Mouse (Mus musculus) left cerebral cortex, postnatal 10 days (tissue): ENCODE results near the gene Gba2. TPM values are rescaled to one million over a fixed set of nuclear protein-coding genes. Genes with fewer than 3 reads are reported as not detected.
A peak's percentile ranks its signal among the peaks of the same experiment; 100 is the strongest.
"Not testable (repeated sequence)": the region's sequence is repeated elsewhere in the genome, so short reads cannot be mapped to it uniquely, and the experiment has no call there.

Source experiments
- DNase-seq, 2 experiments: peaks; one replicate each; pipeline ENCODE4 v3.0.0; 2021 to 2022; ENCODE audit warnings: low spot score in 2 of 2, mixed read lengths in 1 of 2; ENCODE audit errors: extremely low spot score in 1 of 2
- intact Hi-C: fragments of 180-260 bp; cut with DNase I; formaldehyde crosslinking; loops from one replicate; pipeline ENCODE4 v1.15.1; 2025
- total RNA-seq, 2 experiments: library from RNA; stranded (reverse); gene quantifications; 2 replicates each; pipeline ENCODE4 v1.2.3; 2021

Gba2 gene
- total RNA-seq: 10 to 100 TPM; 64.1 to 67.1 TPM

DNA sequence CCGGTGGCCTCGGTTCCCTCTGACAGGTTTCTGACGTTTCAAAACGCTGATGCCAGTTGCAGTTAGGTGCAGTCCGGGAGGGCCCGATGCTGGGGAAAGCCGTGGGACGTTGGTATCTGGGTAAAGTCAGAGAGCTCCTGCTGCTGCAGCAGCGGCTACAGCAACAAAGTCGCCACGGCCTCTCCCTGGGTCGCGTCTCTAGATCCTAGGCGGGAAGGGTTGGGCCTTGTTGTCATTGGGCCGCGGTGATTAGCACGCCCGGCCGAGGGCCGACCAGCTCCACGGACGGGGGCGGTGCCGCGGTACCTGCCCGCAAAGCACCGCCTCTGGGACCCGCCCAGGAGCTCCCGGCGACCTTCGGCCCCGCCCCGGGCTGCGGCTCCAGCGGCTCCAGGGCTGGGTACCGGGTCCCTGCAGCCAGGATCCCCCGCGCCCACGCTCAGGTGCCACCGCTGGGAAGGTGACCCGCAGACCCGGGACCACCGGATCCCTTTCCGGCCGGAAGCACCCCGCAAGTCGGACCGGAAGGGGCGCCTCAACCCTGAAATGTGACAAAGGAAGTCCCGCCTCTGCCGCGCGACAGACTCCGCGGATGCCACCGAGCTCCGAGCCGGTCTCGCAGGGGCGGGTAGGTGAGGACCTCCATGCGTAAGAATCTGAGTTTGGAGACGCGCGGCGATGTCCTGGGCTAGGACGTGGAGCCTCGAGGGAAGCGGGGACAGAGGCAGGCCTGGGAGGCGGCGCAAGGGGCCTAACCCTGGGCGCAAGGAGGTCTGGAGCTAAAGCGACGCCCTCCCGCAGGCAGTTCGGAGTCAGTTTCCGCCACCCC lies at the start of gene Gba2, which contains the start of gene Rgp1:
Gene Gba2 (minus strand): TSS at position 498 of the 829 bp plus-strand sequence.
Gene Rgp1 (plus strand): TSS at position 340 of the 829 bp plus-strand sequence.
- intact Hi-C loops: no loop called here
- DNase-seq: peak; percentile 71 to 90

DNA sequence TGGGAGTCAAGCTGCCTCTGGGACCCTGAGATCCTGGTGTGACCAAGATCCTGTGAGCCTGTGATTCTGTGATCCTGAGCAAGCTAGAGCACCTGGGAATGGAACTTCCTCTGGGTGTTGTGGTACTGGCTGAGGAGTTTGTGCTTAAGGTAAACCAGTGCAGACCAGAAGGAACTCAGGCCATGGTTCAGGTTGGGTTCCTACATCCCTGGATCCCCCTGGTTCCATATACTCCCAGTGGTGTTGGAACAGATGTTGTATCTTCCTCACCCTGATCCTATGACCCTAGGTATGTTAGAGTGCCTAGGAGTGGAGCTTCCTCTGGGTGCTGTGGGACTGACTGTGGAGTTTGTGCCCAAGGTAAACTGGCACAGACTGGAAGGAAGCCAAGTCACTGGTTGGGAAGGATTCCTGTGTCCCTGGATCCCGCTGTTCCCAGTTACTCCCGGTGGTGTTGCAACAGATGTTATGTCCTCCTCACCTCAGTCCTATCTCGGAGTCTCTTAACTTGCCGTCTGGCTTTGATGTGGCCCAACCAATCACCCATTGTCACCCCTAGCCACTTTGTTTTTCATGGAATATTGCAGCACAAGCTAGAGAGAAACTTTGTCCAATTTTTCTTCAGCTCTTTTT lies 41.6 kb upstream of the Gba2 start:
- intact Hi-C loops: no loop called here
- no peak for DNase-seq

DNA sequence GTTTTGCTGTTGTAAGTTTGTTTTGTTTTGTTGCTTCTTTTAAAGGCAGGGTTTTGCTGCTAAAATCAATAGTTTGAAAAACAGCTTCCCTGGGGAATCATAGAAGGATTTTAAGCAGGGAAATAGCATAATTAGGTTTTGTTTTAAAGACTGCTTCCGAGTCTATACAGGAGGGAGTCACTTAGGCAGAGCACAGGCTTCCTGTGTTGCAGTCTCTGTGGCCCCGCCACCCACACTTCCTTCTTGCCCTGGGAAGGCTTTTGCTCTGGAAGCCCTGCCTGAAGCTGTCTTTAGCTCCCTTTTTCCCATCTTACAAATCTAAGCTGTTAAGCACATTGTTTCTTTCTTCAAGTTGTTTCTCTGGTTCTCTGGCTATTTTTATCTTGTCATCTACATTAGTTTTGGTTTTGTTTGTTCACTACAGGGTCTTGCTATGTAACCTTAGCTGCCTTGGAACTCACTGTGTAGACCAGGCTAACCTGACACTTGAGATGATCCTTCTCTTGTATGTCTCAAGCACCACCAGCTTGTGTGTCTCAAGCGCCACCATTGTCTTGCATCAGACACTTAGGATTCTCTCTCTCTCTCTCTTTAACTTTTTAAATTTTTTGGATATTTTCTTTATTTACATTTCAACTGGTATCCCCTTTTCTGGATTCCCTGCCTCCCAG lies 34.5 kb upstream of the Gba2 start:
- no peak for DNase-seq
- intact Hi-C loops: no loop called here

DNA sequence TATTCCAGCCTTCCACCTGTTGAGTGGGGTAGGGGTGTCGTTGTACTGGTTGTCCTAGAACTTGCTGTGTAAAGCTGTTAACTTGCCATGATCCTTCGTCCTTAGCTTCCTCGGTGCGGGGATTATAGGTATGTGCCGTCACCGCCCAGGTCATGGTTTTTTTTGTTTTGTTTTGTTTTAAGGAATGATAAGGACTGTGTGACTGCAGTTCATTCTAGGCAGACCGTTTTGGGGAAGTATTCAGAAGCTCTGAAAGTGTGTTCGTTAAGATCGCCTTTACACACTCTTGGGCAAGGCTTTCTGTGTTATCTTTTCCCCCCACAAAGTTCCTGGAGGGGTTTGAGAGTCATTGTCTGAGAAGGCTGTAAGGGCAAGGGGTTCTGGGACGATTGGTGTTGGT lies 33.9 kb upstream of the Gba2 start:
- intact Hi-C loops: no loop called here
- no peak for DNase-seq

DNA sequence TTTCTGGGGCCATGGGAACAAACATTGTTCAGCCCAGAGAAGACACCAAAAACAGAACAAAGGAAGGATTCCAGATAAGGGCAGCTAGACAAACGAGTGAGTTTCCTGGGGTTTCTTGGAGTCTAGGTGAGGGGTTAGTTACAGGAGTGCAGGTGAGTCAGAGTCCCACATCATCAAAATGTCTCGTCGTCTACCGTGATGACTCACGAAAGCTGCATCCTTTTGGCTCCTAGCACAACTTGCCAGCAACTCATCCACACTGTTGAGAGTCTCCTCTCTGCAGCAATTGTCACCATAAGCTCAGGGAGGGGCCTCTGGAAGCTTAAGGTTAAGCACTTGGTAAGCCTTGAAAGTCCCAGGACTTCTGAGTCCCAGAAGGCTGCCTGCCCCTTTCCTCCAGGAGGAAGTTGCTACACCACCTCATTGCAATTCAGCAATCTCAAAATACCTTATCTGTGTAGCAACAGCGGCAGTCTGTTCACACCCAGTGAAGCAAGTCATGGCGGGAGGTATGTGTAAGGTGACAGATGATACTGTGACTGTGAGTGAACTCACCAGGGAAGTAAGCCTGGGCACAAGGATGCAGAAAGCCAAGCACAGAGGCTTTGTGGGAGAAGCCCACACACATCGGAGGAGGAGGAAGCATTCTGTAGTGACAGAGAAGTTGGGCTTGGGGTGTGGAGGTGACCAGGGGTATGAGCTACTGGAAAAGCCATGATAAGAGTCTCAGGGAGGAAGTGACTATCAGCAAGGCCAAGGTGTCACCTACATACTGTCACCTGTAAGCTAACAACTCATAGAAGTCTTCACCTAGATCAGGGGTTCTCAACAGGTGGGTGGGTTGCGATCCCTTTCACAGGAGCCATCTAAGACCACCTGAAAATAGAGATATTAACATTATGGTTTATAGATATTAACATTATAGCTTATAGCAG lies 26.3 kb upstream of the Gba2 start:
- intact Hi-C loops: no loop called here
- DNase-seq: no peak

DNA sequence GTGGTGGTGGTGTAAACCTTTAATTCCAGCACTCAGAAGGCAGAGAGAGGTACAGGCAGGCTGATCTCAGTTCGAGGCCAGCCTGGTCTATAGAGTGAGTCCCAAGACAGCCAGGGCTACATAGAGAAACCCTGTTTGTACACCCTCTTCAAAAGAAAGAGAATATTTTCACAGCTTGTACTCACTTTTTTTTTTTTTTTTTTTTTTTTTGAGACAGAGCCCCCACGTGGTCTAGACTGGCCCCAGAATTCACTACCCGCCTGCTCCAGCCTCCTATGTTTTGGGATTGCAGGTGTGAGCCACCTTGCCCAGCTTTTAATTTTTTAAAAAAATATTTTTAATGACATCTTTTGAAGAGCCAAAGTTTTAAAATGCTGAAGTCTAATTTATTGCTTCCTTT lies 25.4 kb upstream of the Gba2 start:
- intact Hi-C loops: no loop called here
- DNase-seq: no peak

DNA sequence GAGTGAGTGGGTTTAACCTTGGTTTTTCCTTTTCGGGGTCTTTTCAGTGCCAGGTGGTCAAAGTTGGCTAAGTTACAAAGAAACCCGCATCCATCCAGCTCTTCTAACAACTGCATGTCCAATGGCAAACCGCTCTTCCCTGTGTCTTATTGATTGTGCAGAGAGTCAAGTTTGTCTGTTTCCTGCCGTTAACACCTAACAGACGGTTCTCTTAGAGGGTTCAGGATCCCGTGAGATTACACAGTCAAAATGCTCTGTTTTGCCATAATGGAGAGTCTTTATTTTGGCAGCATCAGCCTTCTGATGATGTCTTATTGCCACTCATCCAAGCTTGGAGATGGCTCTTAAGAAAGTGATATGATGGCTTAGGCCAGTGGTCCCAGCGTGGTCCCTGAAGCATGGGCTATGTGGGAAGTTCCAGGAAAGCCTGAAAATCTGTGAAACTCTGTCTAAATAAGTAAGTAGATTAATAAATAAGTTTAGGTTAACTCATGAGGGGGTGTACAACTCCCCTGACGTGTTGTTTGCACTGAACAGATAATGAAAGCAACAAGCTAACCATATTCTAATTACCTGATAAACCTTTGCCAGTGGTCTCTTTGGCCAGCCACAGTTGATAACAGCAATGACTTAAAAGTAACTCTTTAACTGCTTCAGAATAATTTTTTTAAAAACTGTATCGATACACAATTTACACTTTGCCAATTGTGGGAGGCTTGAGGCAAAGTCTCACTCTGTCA lies 21.7 kb upstream of the Gba2 start:
- DNase-seq: no peak
- intact Hi-C loops: no loop called here

DNA sequence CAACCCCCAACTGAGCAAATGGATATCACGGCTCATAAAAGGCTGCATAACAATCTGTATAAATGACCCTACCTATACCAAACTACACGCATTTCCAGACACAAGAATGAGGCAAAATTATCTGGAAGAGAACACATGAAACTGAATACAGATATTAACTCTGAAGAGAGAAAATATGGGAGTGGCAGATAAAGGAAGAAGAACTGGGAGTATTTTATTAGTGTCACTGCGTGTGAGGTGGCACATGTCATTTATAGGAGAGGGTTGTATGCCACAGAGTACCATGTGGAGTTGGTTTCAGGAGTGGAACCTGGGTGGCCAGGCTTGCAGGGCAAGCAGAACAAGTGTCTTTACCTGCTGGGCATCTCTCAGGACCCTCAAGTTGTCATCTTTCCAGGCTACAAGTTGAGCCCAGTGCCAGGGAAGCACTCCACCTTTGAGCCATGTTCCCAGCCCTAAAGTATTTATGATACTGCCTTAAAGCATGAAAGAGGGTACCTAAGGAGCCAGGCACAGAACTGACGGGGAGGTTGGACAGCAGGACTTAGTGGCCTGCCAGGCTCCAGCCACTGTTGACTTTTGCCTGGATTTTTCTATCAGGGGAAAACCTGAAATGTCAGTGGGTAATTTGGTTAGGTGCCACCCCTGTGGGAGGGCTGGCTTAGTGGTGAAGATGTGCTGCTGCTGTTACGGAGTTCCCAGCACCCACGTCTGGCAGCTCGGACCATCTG lies 20.1 kb upstream of the Gba2 start:
- intact Hi-C loops: no loop called here
- no peak for DNase-seq

DNA sequence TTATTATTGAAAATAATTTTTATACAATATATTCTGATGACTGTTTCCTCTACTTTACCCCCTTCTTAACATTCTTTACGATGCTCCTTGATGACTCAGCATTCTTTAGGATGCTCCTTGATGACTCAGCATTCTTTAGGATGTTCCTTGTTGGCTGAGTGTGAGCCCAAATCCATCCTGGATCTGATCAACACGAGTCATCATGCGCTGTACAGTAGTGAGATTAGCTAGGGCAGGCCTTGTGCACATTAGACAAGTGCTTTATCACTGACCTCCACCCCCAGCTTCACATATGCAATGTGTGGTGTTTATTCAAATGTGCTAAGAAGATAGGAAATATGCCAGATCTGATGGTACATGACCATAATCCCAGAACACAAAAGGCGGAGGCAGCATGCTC lies 19.5 kb upstream of the Gba2 start:
- intact Hi-C loops: no loop called here
- DNase-seq: no peak

DNA sequence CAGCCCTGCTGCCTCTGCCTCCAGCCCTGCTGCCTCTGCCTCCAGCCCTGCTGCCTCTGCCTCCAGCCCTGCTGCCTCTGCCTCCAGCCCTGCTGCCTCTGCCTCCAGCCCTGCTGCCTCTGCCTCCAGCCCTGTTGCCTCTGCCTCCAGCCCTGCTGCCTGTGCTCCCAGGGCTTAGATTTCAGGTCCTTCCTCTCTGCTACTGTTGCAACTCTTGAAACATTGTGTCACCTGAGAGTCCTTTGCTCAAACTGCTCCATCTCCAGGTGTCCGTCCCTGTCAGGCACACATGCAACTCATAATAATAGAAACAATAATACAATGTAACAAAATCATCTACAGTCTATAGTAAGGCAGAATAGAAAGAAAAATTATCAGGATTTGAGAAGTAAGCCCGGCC lies 17.9 kb upstream of the Gba2 start:
- intact Hi-C loops, DNase-seq: not testable (repeated sequence)

DNA sequence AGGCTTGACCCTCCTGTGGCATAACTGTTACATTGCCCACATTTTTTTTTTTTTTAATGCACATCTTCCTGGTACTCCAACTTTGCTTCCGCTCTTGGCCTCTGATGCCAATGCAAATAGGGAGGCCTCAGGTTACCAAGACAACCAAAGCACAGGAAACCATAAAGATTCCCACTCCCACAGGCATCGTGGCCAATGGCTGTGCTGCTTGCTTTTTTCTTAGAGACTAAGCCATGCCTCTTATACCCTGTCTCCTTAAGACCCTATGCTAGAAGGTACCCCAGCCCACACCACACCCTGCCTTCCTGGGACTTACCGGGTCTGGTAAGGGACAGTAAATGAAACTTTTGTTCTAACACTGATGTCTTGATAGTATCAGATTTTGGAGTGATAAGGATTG lies 14.8 kb upstream of the Gba2 start:
- intact Hi-C loops: no loop called here
- no peak for DNase-seq

DNA sequence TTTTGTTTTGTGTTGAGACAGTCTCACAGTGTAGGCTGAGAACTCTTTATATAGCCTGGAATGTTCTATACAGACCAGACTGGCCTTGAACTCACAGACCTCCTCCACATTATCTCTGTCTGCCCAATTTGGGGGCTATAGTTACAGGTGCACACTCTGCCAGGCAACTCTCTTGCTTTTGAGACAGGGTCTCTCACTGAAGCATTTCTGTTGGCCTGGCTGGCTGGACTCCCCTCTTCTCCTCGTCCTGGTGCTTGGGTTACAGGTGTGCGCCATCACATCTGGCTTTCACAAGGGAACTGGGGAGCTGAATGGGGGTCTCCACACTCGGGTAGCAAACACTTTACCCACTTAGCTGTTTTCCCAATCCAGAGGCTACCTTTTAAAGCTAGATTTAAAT lies 13.3 kb upstream of the Gba2 start:
- intact Hi-C loops: no loop called here
- DNase-seq: no peak

DNA sequence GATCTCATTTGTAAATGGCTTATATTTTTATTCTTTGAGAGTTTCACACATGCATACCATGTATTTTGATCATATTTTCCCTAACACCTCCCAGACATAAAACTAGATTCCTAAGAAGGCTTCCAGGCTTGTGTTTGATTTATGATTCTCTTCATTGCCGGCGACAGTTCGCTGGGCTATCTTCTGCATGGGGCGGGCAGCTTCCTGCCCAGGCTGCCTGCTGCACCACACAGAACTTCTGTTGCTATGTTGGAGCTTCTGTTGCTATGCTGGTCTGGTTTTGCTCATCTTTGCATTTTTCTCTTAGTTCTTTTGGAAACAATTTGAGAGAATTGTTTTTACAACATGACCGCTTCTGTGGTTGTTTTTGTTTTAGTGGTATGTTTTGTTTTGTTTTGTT lies 12.9 kb upstream of the Gba2 start:
- intact Hi-C loops: no loop called here
- DNase-seq: no peak

DNA sequence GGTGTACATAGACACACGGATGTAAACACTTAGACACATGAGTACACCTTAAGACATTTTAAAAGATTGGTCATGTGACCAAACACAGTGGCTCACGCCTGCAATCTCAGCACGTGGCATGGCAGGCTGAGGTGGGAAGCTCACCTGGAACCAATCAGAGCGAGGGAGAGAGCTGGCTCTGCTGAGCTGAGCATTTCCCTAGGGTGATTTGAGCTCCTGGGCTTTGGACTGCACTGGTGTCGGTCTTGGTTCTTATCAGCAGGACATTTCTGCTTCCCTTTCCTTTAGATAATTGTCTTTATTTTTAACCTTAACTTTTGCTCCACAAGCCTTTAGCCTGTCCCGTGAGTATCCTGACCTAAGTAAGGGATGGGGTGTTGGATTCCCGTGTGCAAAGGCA lies 9.0 kb upstream of the Gba2 start:
- intact Hi-C loops: no loop called here
- no peak for DNase-seq

DNA sequence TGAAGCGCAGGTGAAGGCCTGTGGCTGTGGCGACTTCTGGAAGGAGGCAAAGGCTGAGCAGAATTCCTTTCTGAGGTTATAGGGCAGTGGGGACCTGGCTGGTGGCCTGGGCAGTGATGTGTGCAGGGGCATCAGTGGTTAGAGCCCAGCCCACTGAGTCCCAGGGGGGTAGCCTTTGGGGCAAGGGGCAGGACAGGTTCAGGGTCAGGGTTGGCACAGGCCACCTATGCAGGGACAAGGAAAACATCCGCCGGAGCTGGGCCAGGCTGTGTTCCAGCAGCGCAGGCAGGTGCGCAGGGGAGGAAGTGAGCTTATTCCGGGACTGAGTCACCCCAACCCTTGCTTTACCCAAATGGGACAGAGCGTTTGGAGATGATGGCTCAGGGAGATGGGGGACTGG lies 7.7 kb upstream of the Gba2 start:
- peak in 1 of 2 experiments; percentile 49 for DNase-seq
- intact Hi-C loops: no loop called here

DNA sequence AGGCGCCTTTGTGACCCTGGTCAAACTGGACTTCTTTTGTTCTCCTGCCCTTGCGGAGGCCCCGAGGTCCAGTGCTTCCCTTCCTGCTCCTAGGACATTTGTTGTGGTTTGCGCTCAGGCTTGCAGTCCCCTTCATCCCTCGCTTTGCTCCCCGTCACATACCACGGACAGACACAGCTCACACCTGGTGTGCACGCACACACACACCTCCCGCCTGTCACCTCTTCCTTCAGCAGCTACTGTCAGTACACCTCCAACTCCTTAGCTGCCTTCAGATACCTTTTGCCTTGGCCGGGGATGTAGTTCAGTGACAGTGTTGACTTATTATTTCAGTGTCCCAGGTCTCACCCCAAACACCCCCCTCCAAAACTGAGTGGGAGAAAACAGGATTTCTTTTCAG lies 7.0 kb upstream of the Gba2 start:
- no peak for DNase-seq
- intact Hi-C loops: no loop called here

DNA sequence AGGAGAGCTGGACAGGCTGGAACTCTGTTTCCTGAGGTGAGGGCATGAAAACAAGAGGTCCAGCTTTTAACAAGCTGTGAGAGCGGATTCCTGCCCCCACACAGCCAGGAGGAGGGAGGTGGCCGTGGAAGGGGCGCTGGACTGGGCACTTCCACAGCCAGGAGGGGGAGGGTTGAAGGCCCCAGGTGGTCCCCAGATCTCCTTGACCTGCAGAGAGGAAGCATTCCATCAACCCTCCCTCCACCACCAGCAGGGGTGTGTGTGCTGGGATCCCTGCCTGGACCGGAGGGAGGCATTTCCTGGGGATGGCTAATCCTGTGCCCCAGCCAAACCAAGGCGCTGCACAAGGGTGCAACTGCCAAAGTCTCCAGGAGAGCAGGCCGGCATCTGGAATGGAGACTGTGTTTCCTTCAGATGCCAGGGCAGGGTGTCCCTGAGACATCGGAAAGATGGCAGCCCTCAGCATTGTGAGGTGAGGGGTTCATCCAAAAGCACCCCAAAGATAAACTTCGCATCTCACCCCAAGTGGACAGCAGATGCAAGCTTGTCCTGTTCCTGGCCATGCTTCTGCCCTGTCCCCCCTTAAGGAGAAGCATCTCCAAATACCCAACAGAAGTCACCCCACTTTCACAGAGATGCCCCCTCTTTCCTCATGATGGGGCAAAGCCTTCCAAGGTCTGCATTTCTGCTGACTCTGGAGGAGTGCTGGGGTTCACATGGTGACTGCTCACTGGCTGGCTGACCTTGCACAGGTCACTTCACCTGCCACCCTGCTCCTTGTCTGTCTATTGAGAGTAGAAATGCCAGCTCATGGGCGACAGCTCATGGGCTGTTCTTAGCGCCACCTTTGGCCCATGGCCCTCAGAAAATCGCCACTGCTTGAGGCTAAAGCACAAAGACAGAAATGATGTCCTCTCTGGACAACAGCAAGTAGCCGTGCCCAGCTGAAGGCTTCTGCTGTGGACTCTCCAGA lies 6.1 kb upstream of the Gba2 start, which contains the start of gene Msmp:
Gene Msmp (minus strand): TSS at position 51 of the 973 bp plus-strand sequence.
- intact Hi-C loops: no loop called here
- DNase-seq: peak in 1 of 2 experiments; percentile 37
